Mouse (Mus musculus) forebrain, postnatal 0 days (tissue): ENCODE measurements at regions not wholly inside any gene's neighbourhood (a gene's known extent, or its start where the extent isn't known, plus 50 kb on each side); places are given as distances from the start of the nearest gene placed in this dataset.
A peak's percentile ranks its signal among the peaks of the same experiment; 100 is the strongest.

Experiments
- ATAC-seq: fragments of 200-750 bp; cut with Nextera tagmentation; 2 replicates; pipeline ENCODE4 v1.8.0; 2017; ENCODE audit warnings: mild to moderate bottlenecking, moderate library complexity
- DNase-seq: peaks from one replicate; pipeline ENCODE4 v3.0.0-alpha.2; 2015
- H3K27ac ChIP-seq: fragments of 300-500 bp; sonication (generic); 2 replicates; pipeline ENCODE4 v1.5.1; 2014; ENCODE audit warnings: low read depth, mild to moderate bottlenecking, antibody characterized with exemption, low read length, moderate library complexity, mixed read lengths
- H3K27me3 ChIP-seq: fragments of 300-500 bp; sonication (generic); 2 replicates; pipeline ENCODE4 v1.6.1; 2014; ENCODE audit warnings: mild to moderate bottlenecking, low read length, mixed read lengths; ENCODE audit not compliant: insufficient read depth
- H3K36me3 ChIP-seq: fragments of 300-500 bp; sonication (generic); 2 replicates; pipeline ENCODE4 v1.6.1; 2014; ENCODE audit warnings: mild to moderate bottlenecking, moderate library complexity; ENCODE audit not compliant: insufficient read depth
- H3K4me1 ChIP-seq: fragments of 300-500 bp; sonication (generic); 2 replicates; pipeline ENCODE4 v1.6.1; 2014; ENCODE audit warnings: antibody characterized with exemption; ENCODE audit not compliant: insufficient read depth
- H3K4me2 ChIP-seq: fragments of 300-500 bp; sonication (generic); 2 replicates; pipeline ENCODE4 v1.6.1; 2014; ENCODE audit warnings: low read depth, mild to moderate bottlenecking, moderate library complexity
- H3K4me3 ChIP-seq: fragments of 300-500 bp; sonication (generic); 2 replicates; pipeline ENCODE4 v1.5.1; 2014; ENCODE audit warnings: low read depth, low read length, mixed read lengths
- H3K9ac ChIP-seq: fragments of 300-500 bp; sonication (generic); 2 replicates; pipeline ENCODE4 v1.6.1; 2014; ENCODE audit warnings: mild to moderate bottlenecking
- H3K9me3 ChIP-seq: fragments of 300-500 bp; sonication (generic); 2 replicates; pipeline ENCODE4 v1.6.1; 2016; ENCODE audit warnings: low read length
- CTCF ChIP-seq: sonication (generic); IDR thresholded peaks from 2 replicates; pipeline ENCODE4 v1.5.1; 2016; ENCODE audit warnings: antibody characterized with exemption, control low read depth, low read depth
- WGBS: fragments of 180-500 bp; shearing (Covaris S2); extraction: QIAGEN DNeasy Blood & Tissue Kit; methylation state at CpG from one replicate; pipeline ENCODE4 v1.1.7; 2014; 5-methylcytosine and 5-hydroxymethylcytosine counted together

GRCm38 (mm10) chr5:62997464-62997863 is 183.8 kb downstream of the Dthd1 start:
- no peak for TF ChIP-seq CTCF

GRCm38 (mm10) chr5:63034446-63034845 is 220.8 kb downstream of the Dthd1 start:
- H3K36me3 ChIP-seq, result no peaks in the 10 kb centered on the region

More at GRCm38 (mm10) chr5:62997464-62997863, 183.8 kb downstream of the Dthd1 start:
- H3K4me1 ChIP-seq, result no peaks in the 10 kb centered on the region
- no peaks in the 10 kb centered on the region for H3K9me3 ChIP-seq
- WGBS, result 91% methylated on average over 1 of the region's 1 CpGs
- no peak overlapping the region for H3K4me3 ChIP-seq
- H3K4me2 ChIP-seq, result no peak overlapping the region
- H3K27ac ChIP-seq, result no peak overlapping the region
- H3K27me3 ChIP-seq, result no peaks in the 10 kb centered on the region
- H3K9ac ChIP-seq, result no peak overlapping the region
- DNase-seq, result no peak
- ATAC-seq, result no peak
- no peaks in the 10 kb centered on the region for H3K36me3 ChIP-seq

GRCm38 (mm10) chr5:63045751-63046150 is 232.1 kb downstream of the Dthd1 start:
- ATAC-seq (no peak), DNase-seq (no peak)
- Histone ChIP-seq H3K4me2 (no peak overlapping the region), H3K27ac (no peak overlapping the region), H3K4me1 (no peaks in the 10 kb centered on the region), H3K36me3 (no peaks in the 10 kb centered on the region), H3K9ac (no peak overlapping the region), H3K9me3 (no peaks in the 10 kb centered on the region), H3K4me3 (no peak overlapping the region), H3K27me3 (no peaks in the 10 kb centered on the region)
- 84% methylated on average over 2 of the region's 2 CpGs for WGBS
- TF ChIP-seq CTCF, result no peak

More at GRCm38 (mm10) chr5:63034446-63034845, 220.8 kb downstream of the Dthd1 start:
- ATAC-seq (no peak), DNase-seq (no peak)
- Histone ChIP-seq H3K4me1 (no peaks in the 10 kb centered on the region), H3K9ac (no peak overlapping the region), H3K4me3 (no peak overlapping the region), H3K27ac (no peak overlapping the region), H3K9me3 (no peaks in the 10 kb centered on the region), H3K27me3 (no peaks in the 10 kb centered on the region), H3K4me2 (no peak overlapping the region)
- TF ChIP-seq CTCF, result no peak
- WGBS, result 86% methylated on average over 2 of the region's 2 CpGs

GRCm38 (mm10) chr5:63063301-63063700 is 249.7 kb downstream of the Dthd1 start:
- TF ChIP-seq CTCF, result no peak
- Histone ChIP-seq H3K27me3 (no peaks in the 10 kb centered on the region), H3K4me1 (no peaks in the 10 kb centered on the region), H3K4me3 (no peak overlapping the region), H3K36me3 (no peaks in the 10 kb centered on the region), H3K9me3 (no peaks in the 10 kb centered on the region), H3K27ac (no peak overlapping the region), H3K4me2 (no peak overlapping the region), H3K9ac (no peak overlapping the region)
- ATAC-seq, result no peak
- WGBS, result 73% methylated on average over 2 of the region's 2 CpGs
- DNase-seq, result peak; percentile 2

GRCm38 (mm10) chr5:63066872-63067271 is 253.2 kb downstream of the Dthd1 start:
- no peak overlapping the region for H3K4me3 ChIP-seq
- DNase-seq (no peak), ATAC-seq (no peak)
- no peaks in the 10 kb centered on the region for H3K27me3 ChIP-seq
- no peak for TF ChIP-seq CTCF
- no peak overlapping the region for H3K27ac ChIP-seq
- no peaks in the 10 kb centered on the region for H3K4me1 ChIP-seq
- H3K9ac ChIP-seq, result no peak overlapping the region
- no peaks in the 10 kb centered on the region for H3K9me3 ChIP-seq
- H3K36me3 ChIP-seq, result no peaks in the 10 kb centered on the region
- WGBS, result 51% methylated on average over 1 of the region's 1 CpGs
- H3K4me2 ChIP-seq, result no peak overlapping the region

GRCm38 (mm10) chr5:63098129-63098528 is 284.5 kb downstream of the Dthd1 start:
- H3K4me2 ChIP-seq, result no peak overlapping the region
- no peaks in the 10 kb centered on the region for H3K4me1 ChIP-seq
- TF ChIP-seq CTCF, result no peak
- DNase-seq (no peak), ATAC-seq (no peak)
- H3K27ac ChIP-seq, result no peak overlapping the region
- WGBS, result 74% methylated on average over 1 of the region's 1 CpGs
- H3K9me3 ChIP-seq, result no peaks in the 10 kb centered on the region
- no peaks in the 10 kb centered on the region for H3K36me3 ChIP-seq
- no peaks in the 10 kb centered on the region for H3K27me3 ChIP-seq
- no peak overlapping the region for H3K4me3 ChIP-seq
- no peak overlapping the region for H3K9ac ChIP-seq

GRCm38 (mm10) chr5:63132552-63132951 is 318.9 kb downstream of the Dthd1 start:
- Histone ChIP-seq H3K9ac (no peak overlapping the region), H3K27ac (peak overlapping the region; percentile 40; the same call in 1 of the 2 replicates), H3K4me1 (no peaks in the 10 kb centered on the region), H3K4me3 (no peak overlapping the region), H3K36me3 (no peaks in the 10 kb centered on the region), H3K4me2 (no peak overlapping the region), H3K9me3 (no peaks in the 10 kb centered on the region), H3K27me3 (no peaks in the 10 kb centered on the region)
- ATAC-seq (peak; percentile 69), DNase-seq (peak; percentile 52)
- TF ChIP-seq CTCF, result no peak

GRCm38 (mm10) chr5:63137957-63138356 is 324.3 kb downstream of the Dthd1 start:
- DNase-seq, result no peak
- Histone ChIP-seq H3K9ac (no peak overlapping the region), H3K27me3 (no peaks in the 10 kb centered on the region), H3K4me1 (no peaks in the 10 kb centered on the region), H3K27ac (no peak overlapping the region), H3K4me3 (no peak overlapping the region), H3K9me3 (no peaks in the 10 kb centered on the region), H3K36me3 (no peaks in the 10 kb centered on the region), H3K4me2 (no peak overlapping the region)
- no peak for TF ChIP-seq CTCF
- ATAC-seq, result no peak
